ENCODE assay signal across 8 mouse cellular contexts in genomic region chr11:118418834-118419504, GRCm38 (mm10). TPM values are rescaled to one million over a fixed set of nuclear protein-coding genes. Genes with fewer than 3 reads are reported as not detected.
A peak's percentile ranks its signal among the peaks of the same experiment; 100 is the strongest.
DNase-seq lines count a peak whose midpoint lies in the region; ATAC-seq lines count a peak whose summit lies in the region.

Gene Cant1, minus strand, starts transcription at chr11:118419086.

- peak; percentile 93 for ATAC-seq in megakaryocyte progenitor cell, adult 5-6 weeks (replicated peaks; ENCODE audit: poor library complexity)

- DNase-seq in adipocyte (ENCODE audit: low spot score), result peak; percentile 99
- peak; percentile 99 for DNase-seq in embryo, embryonic 10 days (ENCODE audit: low spot score)
- DNase-seq in gastrocnemius, postnatal 10 days, result peak; percentile 93
- DNase-seq in induced T-regulatory cell, adult 2 months (ENCODE audit: low read depth), result peak; percentile 99
- DNase-seq in left cerebral cortex, adult 9 months (ENCODE audit: low spot score in 2 of 2), result peak; percentile 97 to 99
- DNase-seq in right cerebral cortex, postnatal 14 days, result peak; percentile 97
- peak; percentile 93 to 98 for DNase-seq in urinary bladder, postnatal 36 days (ENCODE audit: low spot score in 2 of 2)

RNA-seq across cellular contexts. Expression of gene Cant1, which starts in this region (rescaled TPM):
- 10 to 100 TPM; 13.1 to 14.9 TPM for total RNA-seq in gastrocnemius, postnatal 10 days (2021)
- 17.6 and 19.2 TPM in 2 replicates for total RNA-seq in megakaryocyte progenitor cell, adult 5-6 weeks (2015)
- 18.7 and 20.0 TPM in 2 replicates for total RNA-seq in megakaryocyte progenitor cell, adult 5-6 weeks (2017)

Comparison
In these comparisons a context has a peak if more than half of its experiments do, and no peak if none do; other contexts are left out.
1. Peak in every context shown above with its lines: DNase-seq and ATAC-seq.